Mouse (Mus musculus) embryo, embryonic 11.5 days (tissue): Measurements from ENCODE around the gene Selenon.

Experiments used
- DNase-seq: peaks from one replicate; pipeline ENCODE4 v3.0.0-alpha.2; 2012; ENCODE audit warnings: low read depth, low spot score

Selenon gene

DNA sequence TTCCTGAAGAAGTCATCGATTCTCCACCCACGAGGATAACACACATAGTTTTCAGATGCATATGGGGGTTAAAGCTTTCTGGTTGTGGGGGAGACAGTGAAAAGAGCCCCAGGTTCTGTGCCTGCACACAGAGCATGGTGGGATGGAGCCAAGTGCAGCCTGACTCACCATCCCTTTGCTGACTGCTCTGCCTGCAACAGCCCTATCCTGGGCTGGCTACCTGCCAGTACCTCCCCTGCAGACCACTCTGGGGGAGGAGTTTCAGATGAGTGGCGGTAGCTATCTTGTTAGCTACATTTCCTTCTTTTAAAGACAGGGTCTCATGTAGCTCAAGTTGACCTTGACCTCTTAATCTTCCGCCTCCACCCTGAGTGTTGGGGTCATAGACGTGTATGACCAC is 26.4 kb upstream of the Selenon start:
- no peak for DNase-seq

DNA sequence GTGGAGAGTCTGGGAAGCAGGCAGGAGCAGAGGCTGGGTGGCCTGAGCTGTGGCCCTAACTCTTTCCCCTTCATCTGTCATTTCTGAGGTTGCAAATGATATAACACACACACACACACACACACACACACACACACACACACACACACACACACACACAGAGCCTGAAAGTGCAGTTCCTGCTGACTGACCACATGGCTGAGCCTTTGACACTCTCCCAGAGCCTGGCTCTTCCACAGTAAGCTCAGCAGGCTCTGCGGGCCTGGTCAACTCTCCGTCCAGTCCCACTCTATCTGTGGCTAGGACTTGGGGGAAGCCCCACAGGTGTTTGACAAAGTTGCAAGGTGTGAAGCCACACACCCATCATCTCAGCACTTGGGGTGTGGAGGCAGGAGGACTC is 25.3 kb upstream of the Selenon start:
- no peak for DNase-seq

DNA sequence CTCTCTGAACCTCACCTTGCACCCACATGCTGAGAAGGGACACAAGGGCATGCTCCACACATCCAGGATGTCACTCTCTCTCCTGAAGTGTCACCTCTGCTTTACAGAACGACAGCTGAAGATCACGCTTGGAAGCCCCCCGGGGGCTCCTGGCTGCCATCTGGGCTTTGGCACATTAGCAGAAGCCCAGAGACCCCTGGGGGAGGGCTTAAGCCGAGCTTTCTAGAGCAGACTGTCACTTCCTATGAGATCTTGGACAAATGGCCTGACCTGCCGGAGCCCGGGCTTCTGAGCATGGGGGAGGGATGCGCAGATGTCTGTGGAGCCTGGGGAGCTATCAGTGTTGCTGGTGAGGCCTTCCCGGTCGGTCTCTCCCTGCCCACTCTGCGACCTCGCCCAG is 23.5 kb upstream of the Selenon start:
- DNase-seq, result no peak

DNA sequence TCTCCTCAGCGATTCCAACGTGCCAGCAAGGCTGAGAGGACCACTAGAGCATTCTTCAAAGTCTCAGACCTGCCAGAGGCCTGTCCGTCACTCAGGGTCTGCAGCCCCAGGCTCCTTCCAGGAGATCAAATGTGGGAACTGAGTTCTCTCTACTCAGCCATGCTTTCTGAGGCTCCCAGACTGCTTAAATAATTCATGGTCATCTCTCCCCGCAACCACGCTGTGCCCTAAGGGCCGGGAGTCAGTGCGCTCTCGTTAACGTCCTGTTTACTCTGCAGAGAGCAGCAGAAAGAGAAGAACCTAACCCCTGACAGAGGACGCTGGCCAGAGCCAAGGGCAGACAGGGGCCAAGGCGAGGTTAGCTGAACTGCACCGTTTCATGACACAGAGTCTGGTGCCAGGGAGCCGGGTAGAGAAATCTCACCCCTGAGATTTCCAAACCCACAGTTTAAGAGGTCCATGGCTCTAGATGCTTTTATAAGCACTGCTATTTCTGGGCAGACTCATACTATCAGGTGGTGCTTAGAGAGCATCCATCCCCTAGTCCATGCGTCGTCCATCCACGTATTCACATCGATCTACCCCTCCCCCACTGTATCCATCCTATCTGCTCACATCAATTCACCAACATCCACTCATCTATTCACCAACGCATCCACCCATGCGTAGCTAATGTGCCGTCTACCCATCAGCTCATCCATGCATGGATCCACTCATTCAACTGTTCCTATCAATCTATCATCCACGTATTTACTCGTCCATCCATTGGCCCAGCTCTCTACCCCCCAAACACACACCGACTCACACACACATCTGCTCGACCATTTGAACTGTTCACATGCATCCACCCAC is 20.7 kb upstream of the Selenon start:
- DNase-seq, result no peak

DNA sequence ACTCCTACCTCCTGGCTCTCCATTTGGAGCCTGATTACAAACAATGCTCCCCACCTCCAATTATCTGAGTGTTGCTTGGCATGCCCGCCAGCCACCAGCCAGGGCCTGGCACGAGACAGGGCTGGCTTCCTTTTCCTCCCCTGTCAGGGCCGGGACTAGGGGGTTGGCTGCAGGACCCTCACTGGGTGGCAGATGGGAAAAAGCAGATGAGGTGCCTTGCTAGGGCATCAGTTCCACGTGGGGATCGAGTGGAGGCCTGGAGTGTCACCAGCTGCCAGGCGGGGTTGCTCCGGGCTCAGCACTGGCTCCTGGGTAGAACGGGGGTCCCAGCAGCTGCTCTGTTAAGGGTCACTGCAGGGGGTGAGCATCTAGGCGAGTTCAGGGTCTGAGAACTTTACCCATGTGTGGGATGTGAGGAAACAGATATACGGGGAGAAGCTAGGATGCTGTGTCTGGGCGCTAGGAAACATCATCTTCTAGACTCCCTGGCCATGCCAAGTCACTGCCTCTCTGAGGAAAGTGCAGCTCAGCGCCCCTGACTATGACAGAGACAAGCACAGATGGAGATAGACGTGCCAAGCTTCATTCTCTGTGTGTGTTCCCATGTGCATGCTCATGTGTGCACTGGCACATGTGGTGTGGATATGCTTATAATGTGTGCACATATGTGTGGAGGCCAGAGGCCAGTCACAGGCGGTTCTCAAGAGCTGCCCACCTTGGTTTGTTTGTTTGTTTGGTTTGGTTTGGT is 18.9 kb upstream of the Selenon start:
- no peak for DNase-seq

DNA sequence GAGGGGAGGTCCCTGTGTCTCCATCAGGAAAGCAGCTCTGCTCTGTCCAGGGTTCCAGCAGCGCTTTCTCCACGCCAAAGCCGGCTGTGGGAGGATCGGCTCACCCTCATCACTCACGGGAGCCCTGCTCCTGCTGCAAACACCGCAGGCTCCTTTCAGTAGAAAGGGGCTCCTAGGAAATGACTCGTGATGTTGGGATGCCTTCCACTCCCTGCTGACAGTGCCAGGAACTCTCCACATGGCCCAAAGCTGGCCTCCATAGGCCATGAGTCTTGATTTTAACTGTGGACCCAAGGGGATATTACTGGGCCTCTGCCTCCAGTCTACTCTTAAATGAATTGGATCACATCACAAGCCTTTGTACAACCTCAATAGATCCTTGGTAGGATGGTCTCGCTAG is 17.9 kb upstream of the Selenon start:
- no peak for DNase-seq

DNA sequence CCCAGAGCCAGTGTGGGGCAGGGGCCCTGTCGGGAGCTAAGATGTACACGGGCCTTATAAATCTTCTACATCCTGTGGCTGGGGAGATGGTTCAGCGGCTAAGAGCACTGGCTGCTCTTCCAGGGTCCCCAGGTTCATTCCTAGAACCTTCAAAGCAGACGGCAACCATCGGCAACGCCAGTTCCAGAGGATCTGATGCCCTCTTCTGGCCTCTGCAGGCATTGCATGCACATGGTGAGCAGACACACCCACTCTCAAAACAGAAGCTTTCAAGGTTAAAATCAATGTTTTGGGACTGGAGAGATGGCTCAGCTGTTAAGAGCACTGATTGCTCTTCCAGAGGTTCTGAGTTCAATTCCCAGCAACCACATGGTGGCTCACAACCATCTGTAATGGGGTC is 17.2 kb upstream of the Selenon start:
- no peak for DNase-seq

DNA sequence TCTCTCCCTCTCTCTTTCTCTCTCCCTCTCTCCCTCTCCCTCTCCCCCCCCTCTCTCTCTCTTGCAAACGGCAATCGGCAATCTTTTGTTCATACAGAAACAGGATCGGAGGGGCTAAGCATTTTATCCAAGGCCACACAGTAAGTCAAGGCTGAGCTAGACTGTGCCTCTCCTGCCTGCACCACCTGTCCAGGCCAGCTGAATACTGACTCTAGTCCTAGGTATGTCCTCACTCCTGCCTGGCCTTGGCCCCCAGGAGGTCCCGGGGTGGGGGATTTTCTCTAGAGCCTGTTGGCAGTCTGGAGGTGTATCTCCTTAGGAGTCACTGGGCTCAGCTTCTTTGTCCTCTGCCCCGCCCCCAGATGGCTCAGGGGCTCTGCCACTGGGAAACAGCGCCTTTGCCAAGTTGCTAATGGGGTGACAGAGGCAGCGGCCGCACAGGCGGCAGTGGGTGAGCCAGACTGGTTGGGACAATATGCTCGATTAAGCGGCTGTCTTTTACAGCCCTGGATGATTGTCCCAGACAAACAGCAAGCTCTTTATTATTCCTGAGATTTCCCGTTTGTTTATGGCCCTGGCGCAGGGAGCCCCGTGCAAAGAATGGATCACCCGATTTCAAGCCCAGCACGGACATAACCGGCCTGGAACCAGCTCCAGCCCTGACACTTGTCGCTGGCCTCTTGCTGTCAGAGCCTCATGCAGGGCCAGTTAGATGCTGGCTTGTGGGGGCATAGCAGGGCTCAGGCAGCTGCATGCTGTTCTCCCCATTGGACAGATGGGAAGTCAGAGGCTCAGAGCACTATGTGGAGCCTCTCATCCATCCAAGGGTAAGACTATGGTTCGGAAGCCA is 15.6 kb upstream of the Selenon start:
- no peak for DNase-seq

DNA sequence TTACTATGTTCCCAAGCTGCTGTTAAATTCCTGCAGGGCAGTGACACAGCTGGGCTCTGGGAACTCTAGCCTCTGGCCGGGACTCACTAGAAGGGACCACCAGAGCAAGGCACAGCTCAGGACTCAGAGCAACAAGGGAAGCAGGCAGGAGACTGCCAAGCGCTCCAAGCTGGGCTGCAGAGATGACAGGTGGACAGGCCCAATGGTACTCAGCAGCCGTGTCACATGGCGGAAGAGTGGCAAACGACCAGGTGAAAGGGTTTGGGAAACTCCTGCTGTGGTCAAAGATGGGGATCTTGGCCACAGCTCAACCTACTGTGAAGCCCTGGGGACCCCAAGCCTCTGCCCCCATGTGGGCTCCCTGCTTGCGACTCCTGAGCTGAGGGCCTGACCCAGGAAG is 12.1 kb upstream of the Selenon start:
- no peak for DNase-seq

DNA sequence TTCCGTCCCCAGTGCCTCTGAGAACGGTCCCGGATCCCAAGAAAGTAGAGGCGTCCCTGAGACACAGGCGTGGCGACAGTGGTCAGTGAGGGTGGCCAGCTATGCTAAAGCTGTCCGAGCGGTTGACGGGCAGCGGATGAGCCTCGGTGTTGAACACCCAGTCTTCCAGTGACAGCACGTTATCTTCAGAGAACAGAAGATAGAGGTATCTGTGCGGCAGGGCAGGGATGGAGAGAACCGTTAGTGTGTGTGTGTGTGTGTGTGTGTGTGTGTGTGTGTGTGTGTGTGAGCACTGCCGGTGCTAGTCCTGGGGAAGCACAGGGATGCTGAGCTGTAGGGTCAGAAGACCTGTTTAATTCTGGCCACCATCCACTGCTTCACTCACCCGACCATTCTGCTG is 11.7 kb upstream of the Selenon start:
- no peak for DNase-seq

DNA sequence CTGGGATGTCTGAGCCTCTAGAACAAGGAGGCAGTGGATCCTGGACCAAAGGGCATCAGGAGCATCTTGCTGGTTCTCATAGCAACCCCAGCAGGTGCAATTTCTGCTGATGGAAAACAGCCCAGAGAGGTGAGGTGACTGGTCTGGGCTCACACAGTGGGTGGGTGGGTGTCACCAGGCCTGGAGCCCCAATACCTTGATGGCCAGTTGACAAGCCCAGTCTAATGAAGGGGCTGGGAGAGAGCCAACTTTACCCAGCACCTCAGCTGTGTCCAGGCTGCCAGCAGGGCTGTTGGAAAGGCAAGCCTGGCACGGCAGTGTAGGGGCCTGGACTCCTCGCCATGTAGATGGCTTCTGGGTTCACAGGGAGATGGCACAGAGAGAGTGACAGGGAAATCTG is 10.0 kb upstream of the Selenon start:
- no peak for DNase-seq

DNA sequence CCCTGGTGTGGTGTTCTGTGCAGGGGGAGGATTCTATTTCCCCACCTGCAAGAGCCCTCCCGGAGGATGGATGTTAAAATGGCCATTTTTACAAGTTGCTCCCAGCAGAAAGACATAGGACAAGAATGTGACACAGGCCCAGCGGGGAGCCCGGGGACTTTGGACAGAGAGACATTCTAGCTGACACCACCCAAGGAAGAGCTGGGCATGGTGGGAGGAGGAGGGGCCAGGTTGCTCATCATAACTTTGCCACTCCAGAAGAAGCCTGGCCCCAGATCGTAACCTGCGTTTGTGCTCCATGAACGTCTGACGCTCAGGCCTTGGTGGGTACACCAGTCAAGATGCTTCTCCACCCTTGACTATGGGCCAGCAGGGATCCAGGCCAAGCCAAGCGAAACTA is 8.7 kb upstream of the Selenon start:
- DNase-seq, result no peak

DNA sequence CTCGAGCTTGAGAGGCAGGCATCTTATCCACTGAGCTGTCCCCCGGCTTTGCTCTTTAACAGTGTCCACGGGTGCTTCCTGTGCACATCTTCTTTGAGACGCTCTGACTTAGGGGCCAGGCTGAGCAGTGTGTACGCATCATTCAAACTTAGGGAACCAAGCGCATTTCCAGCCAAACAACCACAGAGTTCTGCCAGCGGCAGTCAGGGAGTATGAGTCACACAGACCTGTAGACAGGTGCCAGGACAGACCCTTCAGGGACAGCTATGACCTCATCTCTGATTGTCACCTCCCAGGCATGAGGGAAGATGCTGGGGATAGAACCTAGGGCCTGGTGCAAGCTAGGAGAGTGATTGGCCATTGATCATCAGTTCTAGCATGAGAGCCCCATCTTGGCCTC is 7.2 kb upstream of the Selenon start:
- DNase-seq, result no peak

DNA sequence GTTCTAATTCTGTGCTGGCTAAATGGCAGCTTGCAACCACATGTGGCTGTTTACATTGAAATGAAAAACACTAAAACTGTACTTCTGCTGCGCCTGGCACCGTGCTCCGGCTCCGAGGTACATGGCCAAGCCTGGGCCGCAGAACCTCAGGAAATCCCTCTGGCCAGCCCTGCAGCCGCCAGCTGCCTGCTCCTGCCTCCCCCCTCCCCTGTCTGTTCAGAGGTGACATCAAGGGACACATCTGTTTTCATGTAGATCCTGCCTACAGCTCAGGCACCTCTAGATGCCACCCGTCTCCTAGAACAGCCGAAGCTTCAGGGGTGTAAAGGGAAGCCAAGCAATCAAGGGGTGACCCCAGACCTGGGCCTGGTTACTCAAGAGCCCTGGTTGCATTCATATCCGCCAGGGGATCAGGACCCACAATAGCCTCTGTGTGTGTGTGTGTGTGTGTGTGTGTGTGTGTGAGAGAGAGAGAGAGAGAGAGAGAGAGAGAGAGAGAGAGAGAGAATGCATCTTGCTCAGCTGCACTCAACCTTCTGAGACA is 6.7 kb upstream of the Selenon start:
- no peak for DNase-seq

DNA sequence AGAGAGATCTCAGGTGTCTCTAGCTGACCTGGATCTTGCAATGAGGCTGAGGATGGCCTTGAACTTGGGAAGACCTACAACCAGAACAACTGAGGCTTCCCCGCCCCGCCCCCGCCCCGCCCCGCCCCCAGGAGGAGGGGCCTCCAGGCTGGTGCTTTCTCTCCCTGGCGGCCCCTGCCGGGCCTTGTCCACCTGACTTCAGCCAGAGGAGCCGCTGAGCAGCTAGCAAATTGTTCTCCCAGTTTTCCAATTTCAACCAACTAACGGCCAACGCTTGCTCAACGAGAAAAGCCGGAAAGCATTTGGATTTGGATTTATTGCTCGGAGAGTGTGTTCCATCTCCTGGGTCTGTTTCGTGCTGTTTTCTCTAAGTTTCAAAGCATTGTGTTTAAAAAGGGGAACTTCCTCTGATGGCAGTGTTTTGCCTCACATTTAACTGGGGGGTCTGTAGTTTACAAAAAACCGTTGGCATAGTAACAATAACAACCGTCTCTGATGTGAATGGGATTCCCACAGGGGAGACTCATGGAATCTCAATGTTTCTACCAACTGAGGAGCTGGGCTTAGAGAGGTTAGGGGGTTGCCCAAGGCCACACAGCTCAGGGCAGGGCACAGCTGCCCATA is 5.8 kb upstream of the Selenon start:
- no peak for DNase-seq

DNA sequence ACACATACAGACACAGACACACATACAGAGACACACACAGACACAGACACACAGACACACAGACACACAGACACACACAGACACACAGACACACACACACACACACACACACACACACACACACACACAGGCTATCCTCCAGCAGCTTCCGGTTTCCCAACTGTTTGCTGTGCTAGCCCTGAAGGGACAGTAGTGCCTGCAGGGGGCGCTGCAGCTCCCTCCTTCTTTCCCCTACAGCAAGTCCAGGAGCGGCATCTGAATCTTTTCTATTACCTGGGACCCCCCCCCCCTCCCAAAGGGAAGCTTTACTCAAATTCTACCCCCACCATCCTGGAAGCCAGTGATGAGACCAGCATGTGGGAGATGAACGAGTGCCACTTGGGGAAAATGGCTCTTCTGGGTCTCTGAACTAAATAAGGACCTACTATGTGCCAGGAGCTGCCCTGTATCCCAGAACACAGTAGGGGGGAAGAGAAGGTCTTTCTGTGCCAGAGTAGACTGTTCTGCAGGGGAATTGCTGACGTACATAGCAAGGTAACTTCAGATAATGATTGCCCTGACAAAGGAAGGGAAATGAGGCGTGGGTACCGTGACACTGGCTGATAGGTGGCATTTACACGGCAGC is 4.1 kb upstream of the Selenon start:
- no peak for DNase-seq

DNA sequence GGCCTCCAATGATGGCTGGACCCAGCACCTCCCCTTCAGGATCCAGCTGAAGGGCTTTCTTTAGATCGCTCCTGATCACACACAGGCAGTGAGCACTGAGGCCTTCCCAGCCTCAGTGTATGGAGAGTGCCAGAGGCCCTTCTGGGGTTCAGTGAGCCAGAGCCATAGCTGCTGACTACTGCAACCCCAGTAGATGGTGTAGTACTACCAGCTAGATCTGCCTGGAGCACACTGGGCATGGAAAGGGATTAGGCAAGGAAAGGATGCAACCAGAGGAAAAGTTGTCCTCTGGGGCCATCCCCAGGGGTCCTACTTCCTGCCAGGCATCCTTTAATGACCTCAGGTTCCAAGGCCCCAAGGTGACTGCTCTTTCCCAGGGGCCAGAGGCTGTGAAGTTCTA is 1.7 kb upstream of the Selenon start:
- DNase-seq, result no peak

DNA sequence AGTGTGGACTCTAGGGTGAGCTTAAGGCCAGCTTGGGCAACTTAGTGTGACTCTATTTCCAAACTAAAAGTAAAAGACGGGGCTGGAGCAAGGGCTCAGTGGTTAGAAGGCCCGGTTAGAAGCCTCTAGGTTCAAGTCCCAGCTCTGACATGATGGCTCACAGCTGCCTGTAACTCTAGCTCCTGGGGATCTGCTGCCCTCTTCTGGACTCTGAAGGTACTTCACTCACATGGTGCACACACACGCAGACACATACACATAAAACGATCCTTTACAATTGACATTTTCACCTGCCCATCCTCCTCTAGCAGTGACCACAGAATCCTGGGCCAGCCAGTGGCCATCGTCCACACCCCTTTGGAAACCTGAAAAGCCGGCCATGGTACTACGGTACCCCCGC is 2.1 kb downstream of the Selenon start:
- no peak for DNase-seq

DNA sequence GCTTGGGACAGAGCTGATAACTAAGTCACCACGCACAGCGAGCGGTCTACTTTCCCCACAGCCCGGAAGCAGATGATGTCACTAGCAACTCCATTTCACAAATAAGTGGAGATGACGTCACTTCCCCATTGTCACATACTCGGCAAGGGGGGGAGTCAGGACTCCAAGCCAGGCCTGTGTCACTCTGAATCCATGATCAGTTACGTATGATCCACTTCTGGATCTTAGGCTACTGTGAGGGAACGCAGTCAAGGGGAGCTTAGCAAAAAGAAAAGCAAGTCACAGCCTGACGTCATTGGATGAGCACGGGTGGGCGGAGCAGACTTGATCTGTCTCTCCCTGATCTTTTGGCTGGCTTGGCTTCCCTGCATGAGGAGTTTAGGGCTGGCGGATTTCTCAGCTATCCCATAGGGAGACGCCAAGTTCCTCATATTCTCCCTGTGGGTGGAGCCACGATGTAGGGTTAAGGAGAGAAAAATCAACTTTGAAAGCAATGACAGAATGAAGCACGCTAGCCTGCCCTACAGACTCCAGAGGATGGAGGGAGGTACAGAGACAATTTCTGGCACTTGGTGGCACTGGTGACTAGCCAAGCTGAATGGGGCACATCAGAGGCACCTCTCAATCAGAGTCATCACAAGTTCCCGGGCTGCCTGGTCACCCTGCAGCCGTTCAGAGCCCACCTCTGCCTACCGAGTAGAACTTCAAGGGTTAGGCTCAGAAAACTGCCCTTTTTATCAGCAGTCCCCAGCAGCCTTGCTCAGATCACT is 3.6 kb downstream of the Selenon start:
- no peak for DNase-seq
